Mouse (Mus musculus): ENCODE data around the gene Gm45618. TPM values are rescaled to one million over a fixed set of nuclear protein-coding genes. Genes with fewer than 3 reads are reported as not detected.

Gm45618 gene
- total RNA-seq, 2 experiments from 2014 or later = not detected

DNA sequence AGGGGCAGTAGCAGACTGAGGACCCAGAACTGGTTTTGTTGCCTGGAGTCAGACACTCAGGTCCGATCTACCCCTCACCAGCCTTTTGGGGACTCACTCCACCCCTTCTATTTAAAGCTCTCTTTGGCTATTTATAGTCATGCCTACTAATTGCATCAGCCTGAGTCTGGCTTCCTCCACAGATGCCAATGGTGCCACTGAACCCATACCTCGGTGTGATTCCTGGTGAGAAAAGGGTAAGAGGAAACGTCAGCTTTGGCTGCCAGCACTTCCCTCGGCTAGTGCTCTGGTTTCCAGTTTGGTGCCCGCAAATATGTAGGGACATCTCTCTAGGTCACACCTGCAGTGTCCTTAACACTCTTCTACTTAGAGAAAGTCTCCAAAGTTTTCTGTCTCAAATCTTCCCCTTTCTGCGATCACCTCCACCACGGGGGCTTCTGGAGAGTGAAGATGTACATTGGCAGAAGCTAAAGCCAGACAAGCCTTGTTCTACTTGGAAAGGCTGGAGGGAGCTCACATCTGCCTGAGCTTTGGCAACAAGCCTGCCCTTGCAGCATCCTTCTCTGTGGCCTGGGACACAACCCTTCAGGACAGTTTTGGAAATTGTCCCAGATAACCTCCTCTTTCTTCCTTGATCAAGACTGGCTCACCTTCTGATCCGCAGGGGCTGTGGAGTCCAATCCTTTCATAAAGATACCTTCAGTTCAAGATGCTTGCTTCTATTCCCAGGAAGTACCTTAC, 46.2 kb downstream of the Gm45618 start:
- intact Hi-C loops (cut with DNase I) = loop anchor here (5.0 kb wide), 1 partner anchor 178 kb away; no protein-coding TSS in a partner anchor

DNA sequence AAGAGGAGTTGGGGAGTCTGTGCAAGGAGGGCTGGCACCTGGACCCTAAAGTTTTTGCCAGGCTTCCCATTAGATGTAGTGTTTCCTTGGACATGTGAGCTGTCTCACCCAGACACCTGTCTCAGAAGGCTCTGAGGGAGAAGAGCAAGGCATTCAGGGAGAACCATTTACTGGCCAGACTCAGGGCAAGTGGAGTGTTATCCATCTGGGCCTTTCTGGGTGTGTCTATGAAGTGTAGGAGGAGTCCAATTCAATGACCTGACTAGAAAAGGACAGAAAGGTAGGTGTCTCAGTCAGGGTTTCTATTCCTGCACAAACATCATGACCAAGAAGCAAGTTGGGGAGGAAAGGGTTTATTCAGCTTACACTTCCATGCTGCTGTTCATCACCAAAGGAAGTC, 48.8 kb downstream of the Gm45618 start:
- DNase-seq (ENCODE audit: low spot score) = no peak
- intact Hi-C loops (cut with DNase I) = loop anchor here (1.0 to 5.0 kb wide), 2 partner anchors 25 to 181 kb away; no protein-coding TSS in a partner anchor

More for the DNA sequence above, 46.2 kb downstream of the Gm45618 start:
- DNase-seq (ENCODE audit: low spot score) = no peak

DNA sequence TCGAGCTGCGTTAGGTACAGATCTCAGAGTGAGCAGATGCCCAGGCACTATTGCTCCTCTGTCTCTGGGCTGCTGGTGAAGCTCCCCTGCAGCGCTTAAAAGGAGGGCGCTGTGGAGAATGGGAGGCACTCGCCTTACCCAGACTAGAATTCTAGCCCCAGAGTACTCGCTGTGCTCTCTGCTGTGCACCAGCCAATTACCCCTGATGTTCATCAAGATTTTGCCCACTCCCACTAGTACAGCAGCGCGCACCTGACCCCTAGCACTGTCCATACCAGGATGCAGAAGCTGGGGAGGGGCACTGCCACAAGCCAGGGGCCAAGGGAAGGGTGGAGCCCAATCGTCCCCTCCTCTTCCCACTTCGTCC, 49.3 kb downstream of the Gm45618 start:
- DNase-seq (ENCODE audit: low spot score) = no peak
- intact Hi-C loops (cut with DNase I) = loop anchor here (1.0 to 5.0 kb wide), 2 partner anchors 25 to 181 kb away; no protein-coding TSS in a partner anchor

DNA sequence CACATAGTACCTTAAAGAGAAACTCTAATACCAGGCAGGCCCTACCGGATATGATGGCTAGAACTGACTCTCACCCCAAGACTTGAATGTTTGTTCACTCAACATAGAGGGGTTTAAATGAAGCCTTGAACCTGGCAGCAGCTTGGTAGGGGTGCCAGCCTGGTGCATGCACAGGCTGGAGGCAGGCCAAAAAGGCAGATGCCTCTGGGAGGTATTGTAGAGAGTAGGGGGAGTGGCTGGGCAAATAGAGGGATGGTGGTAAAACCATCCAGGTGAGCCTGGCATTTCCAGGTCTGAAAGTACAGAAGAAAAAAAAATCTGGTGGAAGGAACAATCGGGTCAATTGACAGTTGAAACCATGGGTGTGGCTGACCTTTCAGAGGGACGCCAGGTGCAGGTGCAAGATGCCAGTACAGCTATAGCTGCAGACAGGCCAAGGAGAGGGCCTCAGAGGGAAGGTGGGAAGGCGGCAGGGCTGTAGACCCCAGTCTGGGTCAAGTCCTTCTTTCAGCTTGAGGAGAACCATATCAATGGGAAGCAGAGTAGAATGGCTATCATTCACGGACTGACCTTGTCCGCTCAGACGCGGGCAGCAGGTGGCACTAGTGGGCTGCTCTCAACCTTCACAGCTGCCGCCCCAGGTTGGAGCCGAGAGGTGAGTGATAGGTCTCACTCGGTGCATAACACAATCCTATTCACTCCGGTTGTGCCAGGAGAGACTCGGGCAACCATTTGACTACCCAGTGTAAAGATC, 49.9 kb downstream of the Gm45618 start:
- intact Hi-C loops (cut with DNase I) = loop anchor here (1.0 to 5.0 kb wide), 2 partner anchors 26 to 182 kb away; no protein-coding TSS in a partner anchor
- no peak for DNase-seq (ENCODE audit: low spot score)

Other genes starting within 250 kb of the Gm45618 start
- 10 to 100 TPM; 47.4 to 52.9 TPM for gene Tollip, start 202.2 kb downstream of the Gm45618 start, total RNA-seq (2021)
- under 1 TPM in 1 of 2 experiments, not detected in 1; 0.22 TPM for gene Brsk2, start 171.0 kb downstream of the Gm45618 start, total RNA-seq (2021)
- 10 to 100 TPM; 40.2 to 40.7 TPM for gene Mob2, start 59.7 kb downstream of the Gm45618 start, total RNA-seq (2021)
- 10 to 100 TPM; 39.7 to 53.5 TPM for gene Dusp8, start 24.9 kb downstream of the Gm45618 start, total RNA-seq (2021)
- not detected for gene Gm39115, start 15.3 kb upstream of the Gm45618 start, total RNA-seq (2021)
- gene Gm45337, start 23.9 kb upstream of the Gm45618 start, total RNA-seq (2021) = not detected
- not detected for gene Gm29735, start 36.4 kb upstream of the Gm45618 start, total RNA-seq (2021)
- gene Gm4553, start 45.0 kb upstream of the Gm45618 start, total RNA-seq (2021) = not detected
- not detected for gene Krtap5-2, start 55.3 kb upstream of the Gm45618 start, total RNA-seq (2021)
- gene Gm10153, start 69.7 kb upstream of the Gm45618 start, total RNA-seq (2021) = not detected
- gene Krtap5-3, start 80.6 kb upstream of the Gm45618 start, total RNA-seq (2021) = not detected
- not detected for gene Gm7579, start 91.1 kb upstream of the Gm45618 start, total RNA-seq (2021)
- gene Krtap5-5, start 109.2 kb upstream of the Gm45618 start, total RNA-seq (2021) = not detected
- gene Gm40460, start 120.3 kb upstream of the Gm45618 start, total RNA-seq (2021) = not detected
- not detected for gene Gm2431, start 137.6 kb upstream of the Gm45618 start, total RNA-seq (2021)
- not detected for gene Gm4559, start 153.6 kb upstream of the Gm45618 start, total RNA-seq (2021)
- not detected for gene Krtap5-1, start 176.4 kb upstream of the Gm45618 start, total RNA-seq (2021)
- gene Krtap5-4, start 182.8 kb upstream of the Gm45618 start, total RNA-seq (2021) = not detected

Data from heart, postnatal 25 days (tissue).